9 mouse cellular contexts compared by ENCODE assay signal in genomic region chr12:72053303-72053702, GRCm38 (mm10). TPM values are rescaled to one million over a fixed set of nuclear protein-coding genes. Genes with fewer than 3 reads are reported as not detected.
DNase-seq lines count a peak whose midpoint lies in the region; TF ChIP-seq lines count a peak whose summit lies in the region.
"Had no signal": no experiment of that assay in that cellular context is flagged by ENCODE, and none has a peak within 500 bp of the region (broad histone marks: within the 10 kb centered on the region; RNA-seq: fewer than 3 reads in every experiment).

No protein-coding gene starts in this region.

- no peak for TF ChIP-seq POLR2A in liver, adult 2 months (IDR thresholded peaks at IDR 0.05; ENCODE audit: extremely low read depth, insufficient read depth, low read length)
- TF ChIP-seq POLR2A in brain, embryonic 14.5 days (IDR thresholded peaks at IDR 0.05; ENCODE audit: borderline replicate concordance, extremely low read depth, insufficient read depth, insufficient read length, poor library complexity, severe bottlenecking): no peak

- H3K36me3 ChIP-seq in liver, adult 2 months (ENCODE audit: control insufficient read depth, insufficient read depth, low read length): no peaks in the 10 kb centered on the region

- no peak overlapping the region for H3K9ac ChIP-seq in liver, adult 2 months (ENCODE audit: low read depth, low read length)

- 0 out of 2 replicates have a peak, but pooled peaks have one; percentile 36 for TF ChIP-seq CTCF in liver, adult 2 months (IDR thresholded peaks at IDR 0.05; ENCODE audit: low read depth, low read length)
- TF ChIP-seq CTCF in brain, embryonic 14.5 days (IDR thresholded peaks at IDR 0.05; ENCODE audit: borderline replicate concordance, extremely low read depth, insufficient read depth, insufficient read length): peak; percentile 55; the same call in 1 of the 2 replicates

- H3K27me3 ChIP-seq in liver, adult 2 months (ENCODE audit: control insufficient read depth, insufficient read depth, low read length): no peaks in the 10 kb centered on the region

- H3K4me3 ChIP-seq in liver, adult 2 months (ENCODE audit: insufficient read depth, low read depth, low read length): no peak overlapping the region
- H3K4me3 ChIP-seq: myocyte had no signal

- WGBS in liver, adult 2 months: 28% methylated on average over 6 of the region's 6 CpGs

- peak; percentile 35 for DNase-seq in gastrocnemius, adult 18-20 months (ENCODE audit: low spot score)
- no peak for DNase-seq in gastrocnemius, postnatal 36 days
- peak; percentile 44 for DNase-seq in liver, adult 2 months (ENCODE audit: extremely low read depth, low read depth, low spot score)
- no peak for DNase-seq in liver
- DNase-seq in brain, embryonic 14.5 days (ENCODE audit: low read depth): peak; percentile 53
- peak; percentile 41 for DNase-seq in retina, adult 2 months (ENCODE audit: low read depth, low spot score)
- no peak for DNase-seq in urinary bladder, adult 2 months (ENCODE audit: low spot score)
- no peak for DNase-seq in urinary bladder, postnatal 10 days (ENCODE audit: low spot score)

- no peaks in the 10 kb centered on the region for H3K79me2 ChIP-seq in liver, adult 2 months (ENCODE audit: control insufficient read depth, insufficient read depth, low read length)

- no peaks in the 10 kb centered on the region for H3K4me1 ChIP-seq in liver, adult 2 months (ENCODE audit: control insufficient read depth, insufficient read depth, low read length)

- no peak overlapping the region for H3K27ac ChIP-seq in liver, adult 2 months (replicated peaks; ENCODE audit: insufficient read depth, low read depth, low read length)

- intact Hi-C loops in gastrocnemius, postnatal 36 days (cut with DNase I): no loop called here

RNA-seq across cellular contexts. Expression of gene Gpr135, which starts 17.6 kb away (rescaled TPM):
- total RNA-seq in gastrocnemius, adult 18-20 months (2021): under 1 TPM in 1 of 2 experiments, not detected in 1; 0.17 TPM
- under 1 TPM; 0.17 to 0.18 TPM for total RNA-seq in gastrocnemius, postnatal 36 days (2021)
- 0.28 and 0.81 TPM in 2 replicates for total RNA-seq in liver, adult 2 months (2014; rRNA removed)
- polyA plus RNA-seq in liver, adult 2 months (2012; rRNA removed): 2.3 and 3.0 TPM in 2 replicates
- polyA plus RNA-seq in brain, embryonic 14.5 days (2012; rRNA removed): 8.7 and 8.9 TPM in 2 replicates
- polyA plus RNA-seq in urinary bladder, adult 2 months (2012; rRNA removed): 2.7 and 3.4 TPM in 2 replicates

RNA-seq across cellular contexts. Expression of gene L3hypdh, which starts 31.9 kb away (rescaled TPM):
- under 1 TPM; 0.76 to 0.80 TPM for total RNA-seq in gastrocnemius, adult 18-20 months (2021)
- under 1 TPM; 0.87 to 0.94 TPM for total RNA-seq in gastrocnemius, postnatal 36 days (2021)
- 26.6 and 31.0 TPM in 2 replicates for total RNA-seq in liver, adult 2 months (2014; rRNA removed)
- polyA plus RNA-seq in liver, adult 2 months (2012; rRNA removed): 33.1 and 39.5 TPM in 2 replicates
- 12.7 and 19.7 TPM in 2 replicates for polyA plus RNA-seq in brain, embryonic 14.5 days (2012; rRNA removed)
- 18.4 and 21.0 TPM in 2 replicates for polyA plus RNA-seq in urinary bladder, adult 2 months (2012; rRNA removed)

RNA-seq across cellular contexts. Expression of gene Jkamp, which starts 32.1 kb away (rescaled TPM):
- total RNA-seq in gastrocnemius, adult 18-20 months (2021): 10 to 100 TPM; 10.4 to 13.7 TPM
- total RNA-seq in gastrocnemius, postnatal 36 days (2021): 10 to 100 TPM; 10.4 to 11.4 TPM
- 29.1 and 30.3 TPM in 2 replicates for total RNA-seq in liver, adult 2 months (2014; rRNA removed)
- 42.1 and 45.8 TPM in 2 replicates for polyA plus RNA-seq in liver, adult 2 months (2012; rRNA removed)
- polyA plus RNA-seq in brain, embryonic 14.5 days (2012; rRNA removed): 102 and 133 TPM in 2 replicates
- 41.7 and 46.5 TPM in 2 replicates for polyA plus RNA-seq in urinary bladder, adult 2 months (2012; rRNA removed)

Comparison
In these comparisons a context has a peak if more than half of its experiments do, and no peak if none do; other contexts are left out.
1. DNase-seq: peak in gastrocnemius, adult 18-20 months (single experiment), liver, adult 2 months (single experiment), brain, embryonic 14.5 days (single experiment) and retina, adult 2 months (single experiment); none in gastrocnemius, postnatal 36 days (0 of 2), liver (single experiment), urinary bladder, adult 2 months (single experiment) and urinary bladder, postnatal 10 days (single experiment).
2. RNA of gene L3hypdh, which starts 31.9 kb away (total RNA-seq): 26.6 to 31.0 TPM in liver, adult 2 months; 0.87 to 0.94 TPM in gastrocnemius, postnatal 36 days and 0.76 to 0.80 TPM in gastrocnemius, adult 18-20 months; every median in the first group is over 10 times any median in the second.